Mouse (Mus musculus) erythroblast, embryonic 14.5 days (primary cell): ENCODE data around the gene Fa2h.

Source experiments
- GATA1 ChIP-seq: IDR thresholded peaks from 2 replicates; pipeline ENCODE4 v1.6.1; 2012; ENCODE audit warnings: low read length, inconsistent platforms, mixed read lengths
- TAL1 ChIP-seq: IDR thresholded peaks from 3 replicates; pipeline ENCODE4 v1.6.1; 2012; ENCODE audit warnings: low read length, inconsistent platforms, mixed read lengths

GRCm38 (mm10) chr8:111422614-111423013, 29.0 kb upstream of the Fa2h start:
- TF ChIP-seq TAL1 = no peak
- no peak for TF ChIP-seq GATA1
